Mouse (Mus musculus): Measurements from ENCODE around the gene Bcan. TPM values are rescaled to one million over a fixed set of nuclear protein-coding genes. Genes with fewer than 3 reads are reported as not detected.

Gene Bcan
- 51.5 and 96.9 TPM in 2 replicates for polyA plus RNA-seq (2015; fragmentation: Nextera tagmentation; extraction: Ambion mirVana)

DNA sequence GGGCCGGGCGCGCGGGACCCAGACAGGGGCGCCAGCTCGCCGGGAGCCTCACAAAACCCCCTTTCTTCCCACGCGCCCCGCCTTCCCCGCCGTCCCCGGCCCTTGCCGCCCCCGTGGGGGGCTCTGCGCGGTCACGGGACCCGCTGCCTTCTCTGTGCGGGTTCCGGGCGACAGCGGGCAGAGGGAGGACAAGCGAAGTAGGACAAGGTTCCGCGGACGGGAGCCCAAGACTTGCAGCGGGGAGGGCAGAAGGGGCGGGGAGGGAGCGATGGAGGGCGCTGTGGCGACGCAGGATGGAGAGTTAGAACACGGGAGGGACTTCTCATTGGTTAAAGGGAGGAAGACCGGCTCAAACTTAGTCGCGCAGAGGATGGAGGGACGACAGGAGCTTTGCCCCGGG lies at the start of gene Bcan:
Gene Bcan, minus strand, starts transcription at position 50 of the 400 bp plus-strand sequence.
- H3K4me1 ChIP-seq (ENCODE audit: control insufficient read depth, insufficient read depth, low read length) = peaks cover 29% of the 10 kb centered on the region
- H3K27ac ChIP-seq (ENCODE audit: low read length) = peak within 1 kb of the TSS; percentile 50
- ATAC-seq = peak; percentile 12; the same call in 1 of the 2 replicates
- peaks cover 74% of the 10 kb centered on the region for H3K27me3 ChIP-seq (ENCODE audit: control insufficient read depth, insufficient read depth, low read depth, low read length)
- under 1% methylated on average over 36 of the region's 39 CpGs for WGBS
- H3K36me3 ChIP-seq (ENCODE audit: control insufficient read depth, insufficient read depth, low read length) = no peaks in the 10 kb centered on the region
- no peaks in the 10 kb centered on the region for H3K9me3 ChIP-seq (replicated peaks; ENCODE audit: control insufficient read depth, low read length, poor library complexity, severe bottlenecking)
- peak within 1 kb of the TSS; percentile 55 for H3K9ac ChIP-seq (ENCODE audit: low read depth, low read length)
- H3K4me3 ChIP-seq (ENCODE audit: low read depth, low read length) = peak within 1 kb of the TSS; percentile 45
- H3K4me2 ChIP-seq (ENCODE audit: low read length) = peak within 1 kb of the TSS; percentile 91

DNA sequence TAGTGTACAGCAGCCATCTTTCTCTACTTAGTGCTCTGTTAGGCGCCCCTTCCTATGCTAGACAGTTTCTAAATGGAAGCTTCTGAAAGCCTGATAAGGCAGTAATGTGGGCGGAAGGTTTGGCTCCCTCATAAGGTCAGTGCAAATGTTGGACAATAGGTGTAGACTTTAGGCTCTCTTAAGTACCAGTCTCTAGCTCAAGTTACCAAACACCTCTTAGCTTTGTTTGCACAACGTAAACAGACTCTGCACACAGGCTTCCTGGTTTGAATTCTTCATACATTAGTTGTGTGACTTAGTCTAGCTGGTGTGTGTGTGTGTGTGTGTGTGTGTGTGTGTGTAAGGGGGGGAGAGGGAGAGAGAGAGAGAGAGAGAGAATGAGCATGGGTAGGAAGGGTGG lies 49.5 kb upstream of the Bcan start:
- H3K27ac ChIP-seq (ENCODE audit: low read length) = no peak overlapping the region
- no peak overlapping the region for H3K4me2 ChIP-seq (ENCODE audit: low read length)
- no peaks in the 10 kb centered on the region for H3K9me3 ChIP-seq (replicated peaks; ENCODE audit: control insufficient read depth, low read length, poor library complexity, severe bottlenecking)
- H3K36me3 ChIP-seq (ENCODE audit: control insufficient read depth, insufficient read depth, low read length) = peaks cover 15% of the 10 kb centered on the region
- H3K4me3 ChIP-seq (ENCODE audit: low read depth, low read length) = no peak overlapping the region
- 89% methylated on average over 3 of the region's 3 CpGs for WGBS
- H3K9ac ChIP-seq (ENCODE audit: low read depth, low read length) = no peak overlapping the region
- no peak for ATAC-seq
- no peaks in the 10 kb centered on the region for H3K27me3 ChIP-seq (ENCODE audit: control insufficient read depth, insufficient read depth, low read depth, low read length)
- peaks cover 4% of the 10 kb centered on the region for H3K4me1 ChIP-seq (ENCODE audit: control insufficient read depth, insufficient read depth, low read length)

DNA sequence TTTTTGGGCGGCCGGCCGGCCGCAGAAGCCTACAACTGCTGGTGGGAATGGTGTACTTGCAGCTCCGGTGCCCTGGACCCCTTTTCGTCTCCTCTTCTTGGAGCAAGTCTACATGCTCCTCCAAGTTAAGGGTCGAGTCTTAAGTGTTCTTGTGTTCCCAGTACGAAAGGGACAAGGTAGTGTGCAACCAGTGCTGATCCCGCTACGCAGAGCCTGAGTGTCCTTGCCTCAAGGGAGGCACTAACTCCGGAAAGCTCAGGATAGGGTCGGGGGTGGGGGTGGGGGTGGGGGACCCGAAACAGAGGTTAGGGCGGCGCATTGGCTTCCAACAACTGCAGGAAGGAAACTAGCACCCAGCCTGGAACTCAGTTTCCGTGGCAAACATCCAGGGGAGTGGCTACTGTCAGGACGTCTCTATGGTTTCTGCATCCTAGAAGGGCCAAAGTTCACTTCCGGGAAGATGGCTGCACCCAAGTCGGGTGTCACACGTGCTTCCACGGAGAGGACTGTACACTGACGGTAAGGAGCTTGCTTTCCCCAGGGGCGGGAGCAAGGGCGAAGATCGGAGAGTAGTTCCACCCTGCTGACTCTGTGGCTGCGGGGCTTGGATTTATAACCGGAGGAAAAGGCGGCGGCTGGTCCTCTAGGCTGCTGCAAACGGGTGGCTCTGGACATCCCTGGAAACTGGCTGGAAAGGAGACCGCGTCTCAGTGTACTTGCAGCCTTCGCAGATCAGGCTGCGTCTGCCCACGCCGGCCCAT lies 42.8 kb upstream of the Bcan start, which contains the start of gene Gpatch4:
Gene Gpatch4, plus strand, starts transcription at position 448 of the 761 bp plus-strand sequence.
- no peaks in the 10 kb centered on the region for H3K9me3 ChIP-seq (replicated peaks; ENCODE audit: control insufficient read depth, low read length, poor library complexity, severe bottlenecking)
- peaks cover 11% of the 10 kb centered on the region for H3K27me3 ChIP-seq (ENCODE audit: control insufficient read depth, insufficient read depth, low read depth, low read length)
- H3K9ac ChIP-seq (ENCODE audit: low read depth, low read length) = peak within 1 kb of the TSS; percentile 67
- peak within 1 kb of the TSS; percentile 58 for H3K4me2 ChIP-seq (ENCODE audit: low read length)
- peak within 1 kb of the TSS; percentile 64 for H3K27ac ChIP-seq (ENCODE audit: low read length)
- no peaks in the 10 kb centered on the region for H3K36me3 ChIP-seq (ENCODE audit: control insufficient read depth, insufficient read depth, low read length)
- peak; percentile 96 for ATAC-seq
- peaks cover 15% of the 10 kb centered on the region for H3K4me1 ChIP-seq (ENCODE audit: control insufficient read depth, insufficient read depth, low read length)
- WGBS = 10% methylated on average over 36 of the region's 36 CpGs
- H3K4me3 ChIP-seq (ENCODE audit: low read depth, low read length) = peak within 1 kb of the TSS; percentile 61

DNA sequence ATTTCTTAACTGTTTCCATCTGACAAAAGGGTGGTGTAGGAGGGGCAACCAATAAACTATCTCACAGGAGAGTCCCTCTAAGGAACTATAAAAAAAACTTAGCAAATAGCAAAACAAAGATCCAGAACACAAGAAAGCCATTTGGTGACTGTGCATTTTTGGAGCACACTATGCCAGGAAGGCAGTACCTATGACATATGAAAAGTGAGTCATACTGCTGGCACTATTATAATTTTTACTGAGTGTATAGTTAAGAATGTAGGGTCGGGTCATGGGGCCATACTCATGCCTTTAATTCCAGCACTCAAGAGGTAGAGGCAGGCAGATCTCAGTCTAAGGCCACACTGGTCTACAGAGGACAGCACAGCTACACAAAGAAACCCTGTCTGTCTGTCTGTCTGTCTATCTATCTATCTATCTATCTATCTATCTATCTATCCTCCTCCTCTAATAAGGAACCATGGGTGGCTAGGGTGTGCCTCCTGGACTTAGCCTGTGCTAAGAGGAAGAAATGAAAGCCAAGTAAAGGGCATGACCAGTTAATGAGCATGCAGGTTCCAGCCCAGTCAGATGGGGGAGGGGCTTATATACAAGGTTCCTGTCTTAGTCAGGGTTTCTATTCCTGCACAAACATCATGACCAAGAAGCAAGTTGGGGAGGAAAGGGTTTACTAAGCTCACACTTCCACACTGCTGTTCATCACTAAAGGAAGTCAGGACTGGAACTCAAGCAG lies 35.7 kb upstream of the Bcan start:
- ATAC-seq = no peak
- Histone ChIP-seq H3K4me1 (ENCODE audit: control insufficient read depth, insufficient read depth, low read length) (no peaks in the 10 kb centered on the region), H3K27ac (ENCODE audit: low read length) (no peak overlapping the region), H3K36me3 (ENCODE audit: control insufficient read depth, insufficient read depth, low read length) (no peaks in the 10 kb centered on the region), H3K9me3 (replicated peaks; ENCODE audit: control insufficient read depth, low read length, poor library complexity, severe bottlenecking) (no peaks in the 10 kb centered on the region), H3K4me3 (ENCODE audit: low read depth, low read length) (no peak overlapping the region), H3K27me3 (ENCODE audit: control insufficient read depth, insufficient read depth, low read depth, low read length) (peaks cover 17% of the 10 kb centered on the region), H3K9ac (ENCODE audit: low read depth, low read length) (no peak overlapping the region), H3K4me2 (ENCODE audit: low read length) (no peak overlapping the region)
- 77% methylated on average over 1 of the region's 1 CpGs for WGBS

DNA sequence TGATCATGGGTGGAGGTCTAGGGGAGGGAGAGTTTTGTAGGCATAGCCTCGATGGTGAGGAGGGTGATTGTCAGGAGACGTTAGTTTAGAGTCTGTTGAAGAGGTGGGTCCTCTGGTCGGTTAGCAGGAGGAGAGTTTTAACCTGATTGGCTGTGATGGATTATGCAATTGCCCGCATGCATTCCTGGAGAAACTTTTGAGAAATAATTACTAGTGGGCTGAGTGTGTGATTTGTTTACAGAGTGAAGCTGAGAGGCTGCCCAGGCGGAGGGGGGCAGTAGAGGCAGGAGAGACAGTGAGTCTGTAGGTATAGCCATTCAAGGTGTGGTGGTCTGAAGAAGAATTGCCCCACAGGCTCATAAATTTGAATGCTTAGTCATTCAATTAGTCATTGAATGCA lies 33.5 kb upstream of the Bcan start:
- Histone ChIP-seq H3K27ac (ENCODE audit: low read length) (no peak overlapping the region), H3K4me2 (ENCODE audit: low read length) (no peak overlapping the region), H3K4me1 (ENCODE audit: control insufficient read depth, insufficient read depth, low read length) (no peaks in the 10 kb centered on the region), H3K27me3 (ENCODE audit: control insufficient read depth, insufficient read depth, low read depth, low read length) (peaks cover 14% of the 10 kb centered on the region; the same call in 1 of the 2 replicates), H3K9me3 (replicated peaks; ENCODE audit: control insufficient read depth, low read length, poor library complexity, severe bottlenecking) (no peaks in the 10 kb centered on the region), H3K36me3 (ENCODE audit: control insufficient read depth, insufficient read depth, low read length) (no peaks in the 10 kb centered on the region), H3K9ac (ENCODE audit: low read depth, low read length) (no peak overlapping the region), H3K4me3 (ENCODE audit: low read depth, low read length) (no peak overlapping the region)
- no peak for ATAC-seq
- 76% methylated on average over 5 of the region's 5 CpGs for WGBS

DNA sequence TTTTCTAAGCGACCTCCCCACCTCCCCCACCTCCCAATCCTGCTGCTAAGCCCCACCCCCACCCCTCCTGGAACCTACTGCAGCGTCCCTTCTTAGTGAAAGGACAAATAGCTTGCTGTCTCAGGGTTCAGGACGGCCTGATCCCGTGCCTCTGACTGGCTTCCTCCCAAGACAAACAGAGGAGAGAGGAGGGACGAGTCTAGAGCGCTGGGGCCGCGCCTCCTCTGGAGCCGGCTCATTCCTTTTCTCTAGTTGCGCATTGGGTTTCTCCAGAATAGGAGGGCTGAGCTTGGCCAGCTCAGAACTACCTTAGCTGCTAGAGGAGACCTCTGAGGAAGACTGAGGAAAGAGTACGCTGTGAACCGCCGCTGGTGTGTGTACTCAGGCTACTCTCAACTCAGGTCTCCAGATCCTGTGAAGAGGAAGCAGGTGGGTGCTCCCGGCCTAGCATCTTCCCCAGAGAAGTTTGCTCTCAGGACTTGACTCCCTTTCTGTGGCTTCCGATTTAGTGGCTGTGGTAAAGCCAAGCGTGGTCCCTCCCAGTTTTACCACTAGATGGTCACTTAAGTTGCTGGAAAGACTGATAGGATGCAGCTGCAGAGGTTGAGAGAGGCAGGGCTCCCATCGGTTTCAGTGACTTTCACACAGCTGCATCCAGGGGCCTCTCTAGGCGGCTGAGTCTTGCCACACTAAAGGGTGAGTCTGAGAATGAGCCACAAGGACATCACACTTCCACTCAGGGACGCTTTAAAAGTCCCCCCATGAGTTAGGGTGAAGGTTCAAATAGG lies 30.8 kb upstream of the Bcan start:
- H3K9me3 ChIP-seq (replicated peaks; ENCODE audit: control insufficient read depth, low read length, poor library complexity, severe bottlenecking) = no peaks in the 10 kb centered on the region
- H3K4me2 ChIP-seq (ENCODE audit: low read length) = no peak overlapping the region
- WGBS = 20% methylated on average over 19 of the region's 19 CpGs
- no peaks in the 10 kb centered on the region for H3K36me3 ChIP-seq (ENCODE audit: control insufficient read depth, insufficient read depth, low read length)
- no peaks in the 10 kb centered on the region for H3K4me1 ChIP-seq (ENCODE audit: control insufficient read depth, insufficient read depth, low read length)
- H3K4me3 ChIP-seq (ENCODE audit: low read depth, low read length) = no peak overlapping the region
- peaks cover 20% of the 10 kb centered on the region for H3K27me3 ChIP-seq (ENCODE audit: control insufficient read depth, insufficient read depth, low read depth, low read length)
- H3K27ac ChIP-seq (ENCODE audit: low read length) = no peak overlapping the region
- no peak for ATAC-seq
- no peak overlapping the region for H3K9ac ChIP-seq (ENCODE audit: low read depth, low read length)

DNA sequence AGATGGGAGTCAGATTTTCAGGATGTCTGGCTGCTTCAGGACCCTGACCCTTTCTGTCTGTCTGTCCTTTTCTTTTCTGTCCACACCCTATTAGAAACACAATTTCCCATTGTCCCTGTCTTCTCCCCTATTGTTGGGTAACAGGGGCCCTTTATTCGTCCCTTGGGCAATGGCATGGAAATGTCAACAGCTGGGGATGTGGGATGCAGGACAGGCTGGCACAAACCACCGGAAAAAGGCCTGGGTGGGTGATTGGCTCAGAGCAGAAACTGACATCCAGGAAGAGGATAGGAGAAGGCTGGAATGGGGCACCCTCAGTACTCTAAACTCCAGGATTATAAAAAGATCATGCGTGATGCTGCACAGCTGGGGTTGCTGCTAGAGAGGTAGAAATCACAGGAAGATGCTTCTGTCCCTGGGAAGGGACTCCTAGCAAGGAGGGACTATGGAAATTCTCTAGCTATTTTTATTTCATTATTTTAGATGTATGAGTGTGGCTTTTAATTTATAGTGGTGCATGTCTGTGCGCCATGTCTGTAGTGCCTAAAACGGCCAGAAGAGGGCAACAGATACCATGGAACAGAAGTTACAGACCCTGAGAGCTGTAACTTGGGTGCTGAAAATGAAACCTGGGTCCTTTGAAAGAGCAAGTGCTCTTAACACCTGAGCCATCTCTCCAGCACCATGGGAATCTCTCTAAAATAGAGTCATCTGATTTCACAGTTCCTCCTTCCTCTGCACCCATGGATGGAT lies 27.6 kb upstream of the Bcan start, which contains the start of gene Hapln2:
Gene Hapln2, minus strand, starts transcription at position 150 of the 753 bp plus-strand sequence.
- peaks cover 43% of the 10 kb centered on the region for H3K27me3 ChIP-seq (ENCODE audit: control insufficient read depth, insufficient read depth, low read depth, low read length)
- WGBS = 47% methylated on average over 5 of the region's 5 CpGs
- H3K4me2 ChIP-seq (ENCODE audit: low read length) = no peak within 1 kb of the TSS
- no peak within 1 kb of the TSS for H3K27ac ChIP-seq (ENCODE audit: low read length)
- H3K4me1 ChIP-seq (ENCODE audit: control insufficient read depth, insufficient read depth, low read length) = peaks cover 11% of the 10 kb centered on the region; the same call in 1 of the 2 replicates
- ATAC-seq = no peak
- no peak within 1 kb of the TSS for H3K9ac ChIP-seq (ENCODE audit: low read depth, low read length)
- H3K9me3 ChIP-seq (replicated peaks; ENCODE audit: control insufficient read depth, low read length, poor library complexity, severe bottlenecking) = no peaks in the 10 kb centered on the region
- no peak within 1 kb of the TSS for H3K4me3 ChIP-seq (ENCODE audit: low read depth, low read length)
- no peaks in the 10 kb centered on the region for H3K36me3 ChIP-seq (ENCODE audit: control insufficient read depth, insufficient read depth, low read length)

DNA sequence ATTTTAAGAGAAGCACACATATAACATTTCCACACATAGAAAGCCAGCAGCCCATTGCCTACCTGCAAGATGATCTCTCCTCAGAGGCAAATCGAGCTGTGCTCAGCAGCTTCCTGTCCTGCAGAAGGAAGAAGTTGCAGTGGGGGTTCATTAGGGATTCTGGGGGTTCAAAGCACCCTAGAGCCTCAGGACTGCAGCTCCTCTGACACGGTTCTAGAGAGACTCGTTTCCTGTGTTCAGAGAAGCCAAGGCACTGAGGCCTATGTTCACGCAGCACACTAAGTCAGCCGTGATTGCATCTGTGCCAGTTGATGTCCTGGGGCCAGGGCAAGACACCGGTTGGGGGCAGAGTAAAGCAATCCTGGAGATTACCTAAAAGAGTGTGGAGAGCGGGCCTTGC lies 26.8 kb upstream of the Bcan start:
- Histone ChIP-seq H3K4me1 (ENCODE audit: control insufficient read depth, insufficient read depth, low read length) (peaks cover 11% of the 10 kb centered on the region; the same call in 1 of the 2 replicates), H3K9ac (ENCODE audit: low read depth, low read length) (no peak overlapping the region), H3K4me3 (ENCODE audit: low read depth, low read length) (no peak overlapping the region), H3K36me3 (ENCODE audit: control insufficient read depth, insufficient read depth, low read length) (no peaks in the 10 kb centered on the region), H3K4me2 (ENCODE audit: low read length) (no peak overlapping the region), H3K27me3 (ENCODE audit: control insufficient read depth, insufficient read depth, low read depth, low read length) (peaks cover 47% of the 10 kb centered on the region), H3K27ac (ENCODE audit: low read length) (no peak overlapping the region), H3K9me3 (replicated peaks; ENCODE audit: control insufficient read depth, low read length, poor library complexity, severe bottlenecking) (no peaks in the 10 kb centered on the region)
- 60% methylated on average over 7 of the region's 7 CpGs for WGBS
- ATAC-seq = no peak
